10 mouse cellular contexts compared by ENCODE assay signal in the genomic region with DNA sequence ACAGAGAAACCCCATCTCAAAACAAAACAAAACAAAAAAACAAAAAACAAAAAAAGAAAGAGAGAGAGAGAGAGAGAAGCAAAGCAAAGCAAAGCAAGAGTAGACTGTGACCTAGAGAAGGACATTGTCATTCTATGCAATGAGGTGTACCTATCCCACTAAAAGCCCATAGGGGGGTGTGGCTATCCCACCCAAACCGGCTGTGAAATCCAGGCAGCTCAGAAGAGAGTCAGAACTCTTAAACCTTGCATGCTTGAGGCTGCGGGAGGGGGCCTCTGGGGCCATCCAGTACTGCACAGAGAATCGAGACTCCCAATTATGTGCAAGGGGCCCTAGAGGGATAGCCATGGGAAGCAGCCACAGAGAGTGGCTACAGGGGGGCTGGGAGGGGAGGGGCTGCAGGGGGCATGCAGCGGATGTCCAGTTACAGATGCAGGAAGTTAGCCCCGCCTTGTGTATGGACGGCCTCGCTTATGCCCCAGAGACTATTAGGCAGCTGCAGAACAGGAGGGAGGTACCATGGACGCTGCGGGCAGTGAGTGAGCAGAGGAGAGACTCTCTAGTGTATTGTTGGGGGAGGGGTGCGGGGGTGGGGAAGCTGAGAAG.
DNase-seq lines count a peak whose midpoint lies in the region; ATAC-seq and TF ChIP-seq lines count a peak whose summit lies in the region.
"Had no signal": no experiment of that assay in that cellular context is flagged by ENCODE, and none has a peak within 500 bp of the region (broad histone marks: within the 10 kb centered on the region; RNA-seq: fewer than 3 reads in every experiment).

No protein-coding gene starts in this region.

- H3K27ac ChIP-seq in liver, postnatal 0 days (ENCODE audit: low read depth), result no peak overlapping the region
- 0 out of 2 replicates have a peak overlapping the region, but pooled peaks have one; percentile 16 for H3K27ac ChIP-seq in embryonic facial prominence, embryonic 11.5 days (replicated peaks; ENCODE audit: low read depth, low read length)
- no peak overlapping the region for H3K27ac ChIP-seq in hindbrain, postnatal 0 days
- H3K27ac ChIP-seq in neural tube, embryonic 15.5 days (replicated peaks), result no peak overlapping the region

- ATAC-seq in liver, postnatal 0 days, result no peak
- peak; percentile 92 for ATAC-seq in embryonic facial prominence, embryonic 11.5 days (replicated peaks; ENCODE audit: insufficient number of reproducible peaks, low FRiP score, low TSS enrichment, low read depth)
- ATAC-seq in hindbrain, postnatal 0 days, result 0 out of 2 replicates have a peak, but pooled peaks have one; percentile 43
- ATAC-seq in neural tube, embryonic 15.5 days (ENCODE audit: low FRiP score), result no peak
- no peak for ATAC-seq in cerebellum, adult (ENCODE audit: insufficient number of reproducible peaks, low FRiP score, low TSS enrichment)

- H3K36me3 ChIP-seq in liver, postnatal 0 days (replicated peaks; ENCODE audit: insufficient read depth, low read length), result no peaks in the 10 kb centered on the region
- no peaks in the 10 kb centered on the region for H3K36me3 ChIP-seq in embryonic facial prominence, embryonic 11.5 days (replicated peaks; ENCODE audit: control insufficient read depth, insufficient read depth, low read depth, low read length)
- H3K36me3 ChIP-seq in hindbrain, postnatal 0 days (ENCODE audit: insufficient read depth, low read length), result no peaks in the 10 kb centered on the region; the same call in 1 of the 2 replicates
- peaks cover 25% of the 10 kb centered on the region for H3K36me3 ChIP-seq in neural tube, embryonic 15.5 days
- H3K36me3 ChIP-seq: G1E had no signal

- no peak overlapping the region for H3K9ac ChIP-seq in liver, postnatal 0 days (replicated peaks)
- no peak overlapping the region for H3K9ac ChIP-seq in embryonic facial prominence, embryonic 11.5 days (replicated peaks; ENCODE audit: low read length)
- H3K9ac ChIP-seq in hindbrain, postnatal 0 days (replicated peaks; ENCODE audit: low read length), result no peak overlapping the region
- no peak overlapping the region for H3K9ac ChIP-seq in neural tube, embryonic 15.5 days (replicated peaks)

- H3K27me3 ChIP-seq in liver, postnatal 0 days (ENCODE audit: insufficient read depth, low read length), result no peaks in the 10 kb centered on the region
- H3K27me3 ChIP-seq in embryonic facial prominence, embryonic 11.5 days (ENCODE audit: control insufficient read depth, insufficient read depth, low read length), result no peaks in the 10 kb centered on the region
- H3K27me3 ChIP-seq in hindbrain, postnatal 0 days (ENCODE audit: insufficient read depth, low read length), result no peaks in the 10 kb centered on the region
- no peaks in the 10 kb centered on the region for H3K27me3 ChIP-seq in neural tube, embryonic 15.5 days (replicated peaks)

- DNase-seq in liver, result peak; percentile 7
- no peak for DNase-seq in liver, postnatal 0 days
- peak; percentile 68 for DNase-seq in embryonic facial prominence, embryonic 11.5 days (ENCODE audit: low spot score)
- no peak for DNase-seq in hindbrain, postnatal 0 days (ENCODE audit: low spot score)
- DNase-seq in spleen, postnatal 4 days (ENCODE audit: low spot score in 2 of 2), result no peak
- no peak for DNase-seq in right cerebral cortex, postnatal 14 days
- DNase-seq: left cerebral cortex, postnatal 4 days had no signal

- TF ChIP-seq EP300 in liver, postnatal 0 days (IDR thresholded peaks at IDR 0.05; ENCODE audit: low read depth), result no peak

- H3K4me1 ChIP-seq in liver, postnatal 0 days (ENCODE audit: insufficient read depth), result no peaks in the 10 kb centered on the region
- H3K4me1 ChIP-seq in embryonic facial prominence, embryonic 11.5 days (ENCODE audit: control insufficient read depth, insufficient read depth, low read length), result no peaks in the 10 kb centered on the region
- no peaks in the 10 kb centered on the region for H3K4me1 ChIP-seq in hindbrain, postnatal 0 days (ENCODE audit: insufficient read depth, low read length)
- peaks cover 4% of the 10 kb centered on the region; the same call in 1 of the 2 replicates for H3K4me1 ChIP-seq in neural tube, embryonic 15.5 days

- no peak overlapping the region for H3K4me3 ChIP-seq in liver, postnatal 0 days (ENCODE audit: low read depth, low read length)
- 0 out of 2 replicates have a peak overlapping the region, but pooled peaks have one; percentile 6 for H3K4me3 ChIP-seq in embryonic facial prominence, embryonic 11.5 days (ENCODE audit: low read depth, low read length)
- no peak overlapping the region for H3K4me3 ChIP-seq in hindbrain, postnatal 0 days (ENCODE audit: low read length)
- no peak overlapping the region for H3K4me3 ChIP-seq in neural tube, embryonic 15.5 days (replicated peaks)

- no peak for TF ChIP-seq CTCF in liver, postnatal 0 days (IDR thresholded peaks at IDR 0.05; ENCODE audit: low read depth)
- TF ChIP-seq CTCF in hindbrain, postnatal 0 days (IDR thresholded peaks at IDR 0.05; ENCODE audit: low read depth), result no peak

- H3K9me3 ChIP-seq in liver, postnatal 0 days (ENCODE audit: low read length), result no peaks in the 10 kb centered on the region
- no peaks in the 10 kb centered on the region for H3K9me3 ChIP-seq in embryonic facial prominence, embryonic 11.5 days (replicated peaks; ENCODE audit: control insufficient read depth, low read length)
- no peaks in the 10 kb centered on the region for H3K9me3 ChIP-seq in hindbrain, postnatal 0 days (ENCODE audit: low read length)
- no peaks in the 10 kb centered on the region for H3K9me3 ChIP-seq in neural tube, embryonic 15.5 days (replicated peaks)

- H3K4me2 ChIP-seq in liver, postnatal 0 days (ENCODE audit: low read depth, low read length), result no peak overlapping the region
- 0 out of 2 replicates have a peak overlapping the region, but pooled peaks have one; percentile 22 for H3K4me2 ChIP-seq in embryonic facial prominence, embryonic 11.5 days (ENCODE audit: low read depth, low read length)
- H3K4me2 ChIP-seq in hindbrain, postnatal 0 days (ENCODE audit: low read depth, low read length), result no peak overlapping the region
- H3K4me2 ChIP-seq in neural tube, embryonic 15.5 days, result peak overlapping the region; percentile 35

- 15% methylated on average over 10 of the region's 10 CpGs for WGBS in liver, postnatal 0 days (ENCODE audit: insufficient replicate concordance)
- WGBS in embryonic facial prominence, embryonic 11.5 days, result 4% methylated on average over 10 of the region's 10 CpGs
- 10% methylated on average over 10 of the region's 10 CpGs for WGBS in hindbrain, postnatal 0 days
- 8% methylated on average over 10 of the region's 10 CpGs for WGBS in neural tube, embryonic 15.5 days

Comparison
In these comparisons a context has a peak if more than half of its experiments do, and no peak if none do; other contexts are left out.
1. DNase-seq: peak in liver (single experiment) and embryonic facial prominence, embryonic 11.5 days (single experiment); none in liver, postnatal 0 days (single experiment), hindbrain, postnatal 0 days (single experiment), spleen, postnatal 4 days (0 of 2) and right cerebral cortex, postnatal 14 days (single experiment).
2. ATAC-seq: peak in embryonic facial prominence, embryonic 11.5 days (single experiment) and hindbrain, postnatal 0 days (single experiment); none in liver, postnatal 0 days (single experiment), neural tube, embryonic 15.5 days (single experiment) and cerebellum, adult (single experiment).
3. H3K4me2 ChIP-seq: peak in embryonic facial prominence, embryonic 11.5 days (single experiment) and neural tube, embryonic 15.5 days (single experiment); none in liver, postnatal 0 days (single experiment) and hindbrain, postnatal 0 days (single experiment).